Mouse (Mus musculus) cerebral cortex, adult 2 months (tissue): Measurements from ENCODE around the gene Ncoa4.

Source experiments
- WGBS: fragments of 180-500 bp; shearing (Covaris S2); methylation state at CpG from one replicate; pipeline ENCODE4 v1.1.7; 2018; 5-methylcytosine and 5-hydroxymethylcytosine counted together

Gene Ncoa4

DNA sequence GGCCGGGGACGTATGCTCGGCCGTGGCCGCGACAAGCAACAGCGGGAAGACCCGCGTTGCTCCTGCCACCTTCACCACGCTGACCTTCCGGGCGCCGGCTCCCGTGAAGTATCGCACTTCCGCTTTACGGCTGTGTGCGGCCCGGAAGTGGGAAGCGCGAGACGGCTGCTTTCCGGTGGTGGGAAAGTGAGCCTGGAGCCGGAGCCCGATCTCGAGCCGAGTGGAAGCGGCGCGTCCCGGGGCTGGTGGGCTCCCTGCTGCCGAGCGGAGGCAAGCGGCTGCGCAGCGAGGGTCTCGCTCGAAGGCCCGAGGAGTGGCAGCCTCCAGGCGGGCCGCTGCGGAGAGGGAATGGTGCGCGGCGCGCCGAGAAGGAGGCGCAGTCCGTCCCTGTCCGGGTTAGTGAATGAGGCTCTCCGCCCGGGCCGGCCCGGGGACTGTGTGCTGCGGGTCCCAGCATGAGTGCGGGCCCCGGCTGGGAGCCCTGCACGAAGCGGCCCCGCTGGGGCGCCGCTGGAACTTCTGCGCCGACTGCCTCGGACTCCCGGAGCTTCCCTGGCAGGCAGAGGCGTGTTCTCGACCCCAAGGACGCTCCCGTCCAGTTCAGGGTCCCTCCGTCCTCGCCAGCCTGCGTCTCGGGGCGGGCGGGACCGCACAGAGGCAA lies 42.3 kb downstream of the Ncoa4 start, which contains the start of the genes Timm23 and Parg:
TSS of gene Timm23 (minus strand) at position 108 of the 661 bp plus-strand sequence.
TSS of gene Parg (plus strand) at position 159 of the 661 bp plus-strand sequence.
- WGBS, result under 1% methylated on average over 77 of the region's 77 CpGs

- under 1% methylated on average over 2 of the region's 2 CpGs for WGBS
Measured at GRCm38 (mm10) chr14:32228996-32229395, 69.3 kb downstream of the Ncoa4 start.
